Mouse (Mus musculus) ES-E14 (cell line): ENCODE measurements around the gene Cd3g.

Source experiments
- CHD2 ChIP-seq: IDR thresholded peaks from 2 replicates; pipeline ENCODE4 v1.6.1; 2014; ENCODE audit warnings: mild to moderate bottlenecking, low read depth, low read length, inconsistent platforms
- HCFC1 ChIP-seq: IDR thresholded peaks from 2 replicates; pipeline ENCODE4 v1.6.1; 2012; ENCODE audit warnings: low read length, inconsistent platforms, borderline replicate concordance; ENCODE audit not compliant: insufficient read depth
- MAFK ChIP-seq: IDR thresholded peaks from 2 replicates; pipeline ENCODE4 v1.6.1; 2014; ENCODE audit warnings: mild to moderate bottlenecking, low read depth, low read length, inconsistent platforms; ENCODE audit not compliant: insufficient read depth
- ZC3H11A ChIP-seq: IDR thresholded peaks from 2 replicates; pipeline ENCODE4 v1.6.1; 2012; ENCODE audit warnings: low read depth, mild to moderate bottlenecking, inconsistent platforms, low read length, borderline replicate concordance
- ZNF384 ChIP-seq: IDR thresholded peaks from 2 replicates; pipeline ENCODE4 v1.6.1; 2012; ENCODE audit warnings: low read depth, low read length, inconsistent platforms

- TF ChIP-seq HCFC1 (no peak), ZC3H11A (no peak), ZNF384 (no peak), CHD2 (no peak), MAFK (no peak)
Observed at GRCm38 (mm10) chr9:45008342-45008741, 28.1 kb upstream of the Cd3g start.
